Mouse (Mus musculus) G1E (cell line): Measurements from ENCODE around the gene Strc. TPM values are rescaled to one million over a fixed set of nuclear protein-coding genes. Genes with fewer than 3 reads are reported as not detected.
"Not testable (repeated sequence)": the region's sequence is repeated elsewhere in the genome, so short reads cannot be mapped to it uniquely, and the experiment has no call there.

Experiments used
- ATAC-seq: 2 replicates; pipeline ENCODE4 v1.8.0; 2016; ENCODE audit warnings: mild to moderate bottlenecking; ENCODE audit not compliant: insufficient number of reproducible peaks, poor library complexity, low FRiP score, severe bottlenecking; ENCODE audit errors: extremely low read depth
- DNase-seq: peaks from one replicate; pipeline ENCODE4 v3.0.0; 2012; ENCODE audit warnings: low spot score
- H3K27me3 ChIP-seq: 2 replicates; pipeline ENCODE4 v1.6.1; 2012; ENCODE audit warnings: mild to moderate bottlenecking, low read length, inconsistent platforms; ENCODE audit not compliant: insufficient read depth
- H3K36me3 ChIP-seq: replicated peaks from 2 replicates; pipeline ENCODE3; 2012; ENCODE audit warnings: mild to moderate bottlenecking, inconsistent platforms
- H3K4me1 ChIP-seq: 2 replicates; pipeline ENCODE4 v1.6.1; 2012; ENCODE audit warnings: low read depth, low read length, inconsistent platforms, mixed read lengths; ENCODE audit not compliant: insufficient read depth
- H3K4me3 ChIP-seq: 2 replicates; pipeline ENCODE4 v1.5.1; 2012; ENCODE audit warnings: low read depth, mild to moderate bottlenecking, inconsistent platforms, low read length, moderate library complexity, mixed read lengths
- H3K9me3 ChIP-seq: replicated peaks from 2 replicates; pipeline ENCODE4 v1.6.1; 2012; ENCODE audit warnings: inconsistent platforms
- CTCF ChIP-seq: IDR thresholded peaks from 2 replicates; pipeline ENCODE4 v1.5.1; 2012; ENCODE audit warnings: low read depth, low read length, inconsistent platforms, mixed read lengths
- GATA1 ChIP-seq: IDR thresholded peaks from 2 replicates; pipeline ENCODE4 v1.6.1; 2012; ENCODE audit warnings: borderline replicate concordance, low read length, inconsistent platforms, mixed read lengths
- GATA2 ChIP-seq: IDR thresholded peaks from 2 replicates; pipeline ENCODE4 v1.6.1; 2012; ENCODE audit warnings: low read depth, low read length, inconsistent platforms, borderline replicate concordance
- POLR2AphosphoS5 ChIP-seq: IDR thresholded peaks from 2 replicates; pipeline ENCODE4 v1.6.1; 2012; ENCODE audit warnings: low read depth, low read length, inconsistent platforms; ENCODE audit not compliant: insufficient replicate concordance
- TAL1 ChIP-seq: conservative IDR thresholded peaks from 2 replicates; pipeline ENCODE4 v1.6.1; 2012; ENCODE audit warnings: low read depth, low read length, inconsistent platforms, mixed read lengths
- polyA plus RNA-seq: library from polyadenylated mRNA; stranded (reverse); fragments of >175 nt; gene quantifications from 2 replicates; pipeline ENCODE4 v1.2.3, GENCODE M21; 2012
- total RNA-seq, 2 experiments: library from RNA; stranded (forward) in 1 of 2; stranded (reverse) in 1 of 2; fragments of 200-1000 nt in 1 of 2; fragments of >200 nt in 1 of 2; fragmentation: Nextera tagmentation in 1 of 2; gene quantifications; 2 replicates each; pipeline ENCODE4 v1.2.3; 2014 to 2017

Strc gene
- total RNA-seq (2014; fragmentation: Nextera tagmentation) (not detected in 2 replicates), total RNA-seq (2017) (0.05 TPM in 1 of 2 replicates, not detected in the other), polyA plus RNA-seq (not detected in 2 replicates)

DNA sequence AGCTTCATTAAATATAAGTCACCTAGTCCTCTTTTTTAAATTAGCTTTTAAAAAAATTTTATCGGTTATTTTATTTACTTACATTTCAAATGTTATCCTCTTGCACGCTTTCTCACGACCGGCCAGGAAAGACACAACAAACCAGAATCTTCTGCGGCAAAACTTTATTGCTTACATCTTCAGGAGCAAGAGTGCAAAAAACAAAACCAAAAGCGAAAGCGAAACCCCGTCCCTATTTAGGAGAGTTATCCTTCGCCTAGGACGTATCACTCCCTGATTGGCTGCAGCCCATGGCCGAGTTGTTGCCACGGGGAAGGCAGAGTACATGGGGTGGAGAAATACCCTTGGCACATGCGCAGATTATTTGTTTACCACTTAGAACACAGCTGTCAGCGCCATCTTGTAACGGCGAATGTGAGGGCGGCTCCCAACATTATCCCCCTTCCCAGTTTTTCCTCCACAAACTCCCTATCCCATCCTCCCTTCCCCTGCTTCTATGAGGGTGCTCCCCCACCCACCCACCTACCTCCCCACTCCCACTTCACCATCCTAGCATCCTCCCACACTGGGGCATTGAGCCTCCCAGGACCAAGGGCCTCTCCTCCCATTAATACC, at the start of gene Strc:
Strc (minus strand) TSS at position 208 of the 615 bp plus-strand sequence.
- not testable (repeated sequence) for DNase-seq, ATAC-seq, H3K36me3 ChIP-seq, H3K27me3 ChIP-seq, H3K9me3 ChIP-seq, H3K4me3 ChIP-seq, H3K4me1 ChIP-seq

DNA sequence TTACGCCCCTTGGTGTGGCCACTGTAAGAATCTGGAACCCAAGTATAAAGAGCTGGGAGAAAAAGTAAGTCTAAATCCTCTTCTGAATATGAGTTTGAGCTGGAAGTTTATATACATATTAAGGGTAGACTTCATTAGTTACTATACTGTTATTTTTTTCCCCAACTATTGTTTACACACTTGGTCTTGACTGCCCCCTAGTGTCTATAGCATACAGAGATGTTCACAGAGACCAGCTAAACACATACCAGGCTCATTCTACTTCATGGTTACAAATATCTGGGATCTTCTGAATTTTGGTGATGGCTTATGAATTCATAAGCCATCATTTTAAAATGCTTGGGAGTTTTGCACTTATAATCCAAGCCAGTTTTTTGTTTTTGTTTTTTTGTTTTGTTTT, 47.9 kb upstream of the Strc start:
- H3K4me3 ChIP-seq = no peak overlapping the region
- H3K9me3 ChIP-seq = no peaks in the 10 kb centered on the region
- peaks cover 90% of the 10 kb centered on the region for H3K36me3 ChIP-seq
- no peaks in the 10 kb centered on the region; the same call in 1 of the 2 replicates for H3K4me1 ChIP-seq
- TF ChIP-seq CTCF (0 out of 2 replicates have a peak, but pooled peaks have one; percentile 30), TAL1 (no peak), GATA2 (no peak), GATA1 (no peak)
- DNase-seq (peak; percentile 22), ATAC-seq (no peak)
- no peaks in the 10 kb centered on the region for H3K27me3 ChIP-seq

DNA sequence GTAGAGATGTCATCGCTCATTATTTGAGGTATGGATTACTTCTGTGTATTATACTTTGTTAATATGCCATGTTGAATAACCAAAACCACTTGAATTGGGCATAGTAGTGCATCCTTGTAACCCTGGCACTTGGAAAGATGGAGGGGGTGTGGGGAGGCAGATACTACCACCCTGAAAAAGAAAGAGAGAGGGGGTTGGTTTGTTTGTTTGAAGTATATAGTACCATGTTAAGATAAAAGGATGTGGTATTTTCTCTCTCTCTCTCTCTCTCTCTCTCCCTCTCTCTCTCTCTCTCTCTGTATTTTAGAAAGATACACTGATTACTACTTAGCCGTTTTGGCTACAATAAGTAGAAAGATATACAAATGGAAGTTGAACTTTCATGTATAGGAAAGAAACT, 38.9 kb upstream of the Strc start:
- H3K4me1 ChIP-seq = no peaks in the 10 kb centered on the region
- H3K4me3 ChIP-seq = no peak overlapping the region
- TF ChIP-seq TAL1 = no peak
- TF ChIP-seq GATA2 = no peak
- no peak for TF ChIP-seq GATA1
- TF ChIP-seq CTCF = no peak
- no peak for TF ChIP-seq POLR2AphosphoS5
- no peaks in the 10 kb centered on the region for H3K9me3 ChIP-seq
- ATAC-seq (no peak), DNase-seq (no peak)
- no peaks in the 10 kb centered on the region for H3K27me3 ChIP-seq
- H3K36me3 ChIP-seq = peaks cover 90% of the 10 kb centered on the region

DNA sequence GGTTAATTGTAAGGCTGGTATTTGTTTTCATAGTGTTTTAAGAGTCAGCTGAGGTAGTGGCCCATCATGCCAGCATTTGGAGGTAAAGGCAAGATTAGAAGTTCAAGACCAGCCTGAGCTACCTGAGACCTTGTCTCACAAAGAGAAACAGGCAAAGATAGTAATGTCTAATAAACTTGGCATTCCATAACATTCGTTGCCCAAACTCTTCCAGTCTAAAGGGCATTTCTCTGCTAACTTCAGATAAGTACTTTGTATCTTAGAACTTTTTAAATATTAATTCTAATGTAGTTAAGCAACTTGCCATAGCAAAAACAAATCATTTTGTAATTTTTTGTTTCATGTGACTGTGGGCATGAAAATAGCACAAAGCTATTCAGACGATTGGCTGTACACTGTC, 36.2 kb upstream of the Strc start:
- H3K4me3 ChIP-seq = no peak overlapping the region
- peaks cover 84% of the 10 kb centered on the region for H3K36me3 ChIP-seq
- DNase-seq (no peak), ATAC-seq (no peak)
- H3K27me3 ChIP-seq = no peaks in the 10 kb centered on the region
- peaks cover 8% of the 10 kb centered on the region; the same call in 1 of the 2 replicates for H3K4me1 ChIP-seq
- TF ChIP-seq POLR2AphosphoS5 = no peak
- TF ChIP-seq CTCF = no peak
- no peak for TF ChIP-seq GATA1
- no peak for TF ChIP-seq TAL1
- no peak for TF ChIP-seq GATA2
- no peaks in the 10 kb centered on the region for H3K9me3 ChIP-seq

DNA sequence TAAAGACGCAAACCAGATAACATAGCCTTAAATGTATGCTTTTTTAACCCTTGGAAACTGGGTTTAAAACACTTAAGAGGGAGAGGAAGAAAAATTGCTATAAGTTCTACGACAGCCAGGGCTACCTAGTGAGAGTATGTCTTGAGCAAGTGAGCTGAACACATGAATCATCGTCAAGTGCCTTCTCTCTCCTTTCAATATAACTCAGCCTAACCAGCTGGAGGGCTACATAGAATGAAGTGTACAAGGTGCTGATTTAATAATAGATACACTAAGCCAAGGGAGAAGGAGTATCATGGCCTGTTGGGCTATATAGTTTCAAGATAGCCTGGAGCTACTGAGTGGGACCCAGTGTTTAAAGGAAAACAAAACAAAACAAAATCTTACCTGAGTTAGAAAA, 31.5 kb upstream of the Strc start:
- peaks cover 28% of the 10 kb centered on the region for H3K4me1 ChIP-seq
- no peak for ATAC-seq

DNA sequence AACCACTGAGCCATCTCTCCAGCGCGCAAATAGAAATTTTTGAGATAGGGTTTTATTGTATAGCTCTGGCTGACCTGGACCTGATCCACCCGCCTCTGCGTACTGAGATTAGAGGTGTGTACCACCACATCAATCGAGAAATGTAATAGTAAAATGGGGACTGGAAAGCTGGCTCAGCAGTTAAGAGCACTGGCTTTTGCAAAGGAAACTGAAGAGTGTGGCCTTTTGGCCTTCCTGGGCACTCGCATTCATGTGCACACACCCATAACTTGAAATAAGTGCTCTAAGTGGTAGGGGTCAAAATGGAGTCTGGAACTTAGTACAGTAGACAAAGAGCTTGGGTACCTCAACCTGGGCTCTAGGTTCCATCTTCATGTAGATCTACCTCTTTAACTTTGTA, 29.4 kb upstream of the Strc start:
- H3K4me3 ChIP-seq = no peak overlapping the region; the same call in 1 of the 2 replicates
- TF ChIP-seq CTCF = no peak
- TF ChIP-seq GATA1 = no peak
- no peak for TF ChIP-seq TAL1
- no peak for TF ChIP-seq POLR2AphosphoS5
- TF ChIP-seq GATA2 = no peak
- no peak for ATAC-seq
- DNase-seq = no peak
- no peaks in the 10 kb centered on the region for H3K27me3 ChIP-seq
- no peaks in the 10 kb centered on the region for H3K9me3 ChIP-seq
- H3K4me1 ChIP-seq = peaks cover 43% of the 10 kb centered on the region
- H3K36me3 ChIP-seq = peaks cover 48% of the 10 kb centered on the region

More for the DNA sequence above, 31.5 kb upstream of the Strc start:
- no peaks in the 10 kb centered on the region for H3K9me3 ChIP-seq
- H3K36me3 ChIP-seq = peaks cover 67% of the 10 kb centered on the region
- DNase-seq = no peak
- H3K4me3 ChIP-seq = no peak overlapping the region
- TF ChIP-seq GATA1 (no peak), POLR2AphosphoS5 (no peak), CTCF (no peak), TAL1 (no peak), GATA2 (no peak)
- H3K27me3 ChIP-seq = no peaks in the 10 kb centered on the region

DNA sequence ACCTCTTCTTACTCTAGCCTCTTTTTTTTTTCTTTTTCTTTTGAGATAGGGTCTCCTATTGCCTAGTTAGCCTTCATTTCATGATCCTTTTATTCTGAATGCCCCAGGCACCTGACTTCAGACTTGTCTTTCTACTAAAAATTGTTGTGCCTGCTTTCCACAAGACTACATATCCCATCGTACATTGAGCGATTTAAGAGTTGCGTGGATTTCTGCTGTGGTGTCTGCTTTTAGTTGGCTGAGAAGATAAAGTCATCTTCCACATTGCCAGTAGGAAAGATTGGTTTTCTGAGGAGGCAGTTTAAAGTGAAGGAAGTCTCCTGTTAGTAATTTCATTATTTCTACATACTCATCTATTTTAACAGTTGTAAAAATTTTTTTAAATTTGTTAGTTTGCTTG, 28.6 kb upstream of the Strc start:
- Histone ChIP-seq H3K4me1 (peaks cover 42% of the 10 kb centered on the region), H3K36me3 (peaks cover 44% of the 10 kb centered on the region)
- DNase-seq = no peak

More for the DNA sequence above, 28.6 kb upstream of the Strc start:
- Histone ChIP-seq H3K9me3 (no peaks in the 10 kb centered on the region), H3K27me3 (no peaks in the 10 kb centered on the region), H3K4me3 (no peak overlapping the region; the same call in 1 of the 2 replicates)
- TF ChIP-seq CTCF (no peak), POLR2AphosphoS5 (no peak), TAL1 (no peak), GATA2 (no peak), GATA1 (no peak)
- ATAC-seq = no peak
